Mouse (Mus musculus): ENCODE measurements at regions not wholly inside any gene's neighbourhood (a gene's known extent, or its start where the extent isn't known, plus 50 kb on each side); places are given as distances from the start of the nearest gene placed in this dataset.

DNA sequence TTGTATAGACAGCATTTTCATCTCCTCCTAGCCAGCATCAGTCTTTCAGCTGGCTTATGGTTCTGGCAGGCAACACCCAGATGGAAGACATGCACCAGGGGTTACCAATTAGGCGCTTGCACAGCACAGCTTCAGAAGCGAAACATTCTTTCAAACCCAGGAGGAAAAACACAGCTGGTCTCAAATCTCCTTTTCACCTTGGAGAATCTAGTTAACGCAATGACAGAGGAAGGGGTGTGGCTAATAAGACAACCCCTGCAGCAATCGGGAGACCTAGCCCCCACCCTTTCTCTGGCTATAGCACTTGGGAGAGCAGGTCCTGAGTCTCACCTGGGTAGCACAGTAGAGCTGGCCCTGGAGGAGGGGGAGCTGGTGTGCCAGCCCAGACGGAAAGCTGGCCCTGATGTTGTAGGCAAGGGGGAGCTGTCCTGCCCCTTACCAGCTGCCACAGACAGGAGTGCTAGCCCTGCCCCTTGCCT lies 84.4 kb upstream of the Thpo start:
- TF ChIP-seq CTCF (IDR thresholded peaks at IDR 0.05; ENCODE audit: low read depth): no peak
- TF ChIP-seq EP300 (optimal IDR thresholded peaks at IDR 0.05): no peak

Measured in stomach, postnatal 0 days (tissue).